Mouse (Mus musculus) heart, embryonic 11.5 days (tissue): ENCODE results near the gene Arl3. TPM values are rescaled to one million over a fixed set of nuclear protein-coding genes. Genes with fewer than 3 reads are reported as not detected.

Experiments used
- ATAC-seq: fragments of 200-750 bp; cut with Nextera tagmentation; replicated peaks from 2 replicates; pipeline ENCODE4 v1.8.0; 2017; ENCODE audit warnings: moderate library complexity; ENCODE audit not compliant: insufficient number of reproducible peaks, low FRiP score, low TSS enrichment
- H3K27ac ChIP-seq: fragments of 300-500 bp; sonication (generic); 2 replicates; pipeline ENCODE4 v1.5.1; 2014; ENCODE audit warnings: mild to moderate bottlenecking, low read depth, low read length
- H3K27me3 ChIP-seq: fragments of 300-500 bp; sonication (generic); 2 replicates; pipeline ENCODE4 v1.6.1; 2014; ENCODE audit warnings: mild to moderate bottlenecking, low read length, mixed read lengths; ENCODE audit not compliant: control insufficient read depth, insufficient read depth
- H3K36me3 ChIP-seq: fragments of 300-500 bp; sonication (generic); 2 replicates; pipeline ENCODE4 v1.6.1; 2014; ENCODE audit warnings: mild to moderate bottlenecking, low read length, moderate library complexity, mixed read lengths; ENCODE audit not compliant: control insufficient read depth, insufficient read depth
- H3K4me1 ChIP-seq: fragments of 300-500 bp; sonication (generic); 2 replicates; pipeline ENCODE4 v1.6.1; 2014; ENCODE audit warnings: low read length; ENCODE audit not compliant: control insufficient read depth, insufficient read depth
- H3K4me2 ChIP-seq: fragments of 300-500 bp; sonication (generic); 2 replicates; pipeline ENCODE4 v1.6.1; 2014; ENCODE audit warnings: mild to moderate bottlenecking, moderate library complexity
- H3K4me3 ChIP-seq: fragments of 300-500 bp; sonication (generic); 2 replicates; pipeline ENCODE4 v1.5.1; 2014; ENCODE audit warnings: low read depth, low read length
- H3K9ac ChIP-seq: fragments of 300-500 bp; sonication (generic); 2 replicates; pipeline ENCODE4 v1.6.1; 2014; ENCODE audit warnings: mild to moderate bottlenecking, low read depth, low read length, moderate library complexity
- H3K9me3 ChIP-seq: fragments of 300-500 bp; sonication (generic); replicated peaks from 2 replicates; pipeline ENCODE4 v1.6.1; 2016; ENCODE audit warnings: low read length; ENCODE audit not compliant: control insufficient read depth
- WGBS: fragments of 180-500 bp; shearing (Covaris S2); extraction: QIAGEN DNeasy Blood & Tissue Kit; methylation state at CpG from one replicate; pipeline ENCODE4 v1.1.7; 2014; ENCODE audit not compliant: insufficient replicate concordance; 5-methylcytosine and 5-hydroxymethylcytosine counted together
- polyA plus RNA-seq: library from polyadenylated mRNA; unstranded; fragments of >200 nt; fragmentation: Nextera tagmentation; extraction: Ambion mirVana; gene quantifications from 2 replicates; pipeline ENCODE4 v1.2.1, GENCODE M21; 2014

Gene Arl3
- polyA plus RNA-seq, 1 experiment from 2014 or later = 83.5 TPM

GRCm38 (mm10) chr19:46522433-46523044 is 50.5 kb downstream of the Arl3 start:
- H3K4me3 ChIP-seq = no peak overlapping the region
- H3K36me3 ChIP-seq = no peaks in the 10 kb centered on the region
- ATAC-seq = no peak
- H3K9ac ChIP-seq = no peak overlapping the region
- H3K27ac ChIP-seq = peak overlapping the region; percentile 32; the same call in 1 of the 2 replicates
- WGBS = 18% methylated on average over 15 of the region's 15 CpGs
- peak overlapping the region; percentile 5 for H3K4me2 ChIP-seq
- peaks cover 75% of the 10 kb centered on the region for H3K4me1 ChIP-seq
- no peaks in the 10 kb centered on the region for H3K9me3 ChIP-seq
- H3K27me3 ChIP-seq = no peaks in the 10 kb centered on the region

- Histone ChIP-seq H3K36me3 (no peaks in the 10 kb centered on the region; the same call in 1 of the 2 replicates), H3K9me3 (no peaks in the 10 kb centered on the region), H3K9ac (no peak overlapping the region), H3K27me3 (no peaks in the 10 kb centered on the region), H3K4me3 (no peak overlapping the region), H3K4me2 (no peak overlapping the region), H3K4me1 (peaks cover 70% of the 10 kb centered on the region), H3K27ac (no peak overlapping the region)
- no peak for ATAC-seq
These were observed 51.3 kb downstream of the Arl3 start for GRCm38 (mm10) chr19:46521698-46522097.

GRCm38 (mm10) chr19:46518828-46519621 is 54.0 kb downstream of the Arl3 start:
- Histone ChIP-seq H3K27ac (peak overlapping the region; percentile 57; the same call in 1 of the 2 replicates), H3K4me1 (peaks cover 46% of the 10 kb centered on the region), H3K4me3 (peak overlapping the region; percentile 30), H3K36me3 (peaks cover 22% of the 10 kb centered on the region), H3K4me2 (peak overlapping the region; percentile 69), H3K9me3 (no peaks in the 10 kb centered on the region), H3K27me3 (no peaks in the 10 kb centered on the region), H3K9ac (peak overlapping the region; percentile 61; the same call in 1 of the 2 replicates)
- 3% methylated on average over 5 of the region's 5 CpGs for WGBS
- no peak for ATAC-seq

GRCm38 (mm10) chr19:46518352-46518787 is 54.6 kb downstream of the Arl3 start:
- peak overlapping the region; percentile 61 for H3K9ac ChIP-seq
- H3K36me3 ChIP-seq = peaks cover 26% of the 10 kb centered on the region
- H3K27me3 ChIP-seq = no peaks in the 10 kb centered on the region
- peaks cover 39% of the 10 kb centered on the region for H3K4me1 ChIP-seq
- no peaks in the 10 kb centered on the region for H3K9me3 ChIP-seq
- peak overlapping the region; percentile 57 for H3K27ac ChIP-seq
- WGBS = 0% methylated on average over 12 of the region's 13 CpGs
- peak overlapping the region; percentile 69 for H3K4me2 ChIP-seq
- ATAC-seq = peak; percentile 24; the same call in 1 of the 2 replicates
- H3K4me3 ChIP-seq = peak overlapping the region; percentile 30

- 32% methylated on average over 11 of the region's 14 CpGs for WGBS
- Histone ChIP-seq H3K27ac (peak overlapping the region; percentile 57), H3K36me3 (peaks cover 30% of the 10 kb centered on the region), H3K4me3 (peak overlapping the region; percentile 30; the same call in 1 of the 2 replicates), H3K9ac (peak overlapping the region; percentile 61; the same call in 1 of the 2 replicates), H3K4me2 (peak overlapping the region; percentile 69), H3K4me1 (peaks cover 33% of the 10 kb centered on the region), H3K9me3 (no peaks in the 10 kb centered on the region), H3K27me3 (no peaks in the 10 kb centered on the region)
- peak; percentile 37; the same call in 1 of the 2 replicates for ATAC-seq
These were observed 55.3 kb downstream of the Arl3 start for GRCm38 (mm10) chr19:46517529-46518351.

DNA sequence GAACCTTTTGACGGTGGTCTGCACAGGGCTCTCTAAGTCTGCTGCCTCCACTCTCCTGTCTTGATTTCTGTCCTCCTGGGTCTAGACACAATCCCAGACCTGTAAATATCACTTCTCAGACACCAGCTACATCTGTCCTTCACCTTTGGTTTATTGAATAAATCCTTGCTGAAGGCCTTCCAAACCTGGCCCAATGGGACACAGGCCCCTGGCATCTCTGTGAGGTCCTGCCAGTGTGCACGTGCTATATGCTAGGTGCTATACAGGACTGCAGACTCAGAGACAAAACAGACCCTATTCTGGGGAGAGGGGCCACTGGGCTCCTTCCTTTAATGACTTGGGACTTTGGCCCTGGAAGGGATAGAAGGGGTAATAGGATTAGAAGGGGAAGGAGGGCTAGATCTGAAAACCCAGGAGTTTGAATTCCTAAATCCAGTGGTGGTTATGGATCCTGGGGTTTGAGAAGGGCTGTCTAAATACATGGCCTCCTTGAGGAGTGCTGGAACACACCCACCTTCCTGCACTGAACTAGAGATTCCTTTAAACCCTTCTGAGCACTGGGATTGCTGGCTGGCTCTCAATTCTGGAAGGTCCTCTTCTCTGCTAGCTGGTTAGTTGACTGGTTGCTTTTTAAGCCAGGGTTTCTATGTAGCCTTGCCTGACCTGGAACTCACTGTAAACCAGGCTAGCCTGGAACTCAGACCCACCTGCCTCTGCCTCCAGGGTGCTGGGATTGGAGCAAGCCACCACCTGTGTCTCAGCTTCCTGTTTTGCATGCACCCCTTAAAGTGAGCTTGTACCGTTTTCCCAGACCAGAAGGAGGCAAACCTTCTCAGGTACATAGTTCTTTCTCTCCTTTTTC is 56.1 kb downstream of the Arl3 start:
- Histone ChIP-seq H3K4me1 (peaks cover 26% of the 10 kb centered on the region), H3K36me3 (peaks cover 34% of the 10 kb centered on the region), H3K9me3 (no peaks in the 10 kb centered on the region), H3K27ac (no peak overlapping the region), H3K27me3 (no peaks in the 10 kb centered on the region), H3K4me3 (no peak overlapping the region), H3K4me2 (no peak overlapping the region), H3K9ac (no peak overlapping the region)
- WGBS = 55% methylated on average over 3 of the region's 3 CpGs
- ATAC-seq = no peak

DNA sequence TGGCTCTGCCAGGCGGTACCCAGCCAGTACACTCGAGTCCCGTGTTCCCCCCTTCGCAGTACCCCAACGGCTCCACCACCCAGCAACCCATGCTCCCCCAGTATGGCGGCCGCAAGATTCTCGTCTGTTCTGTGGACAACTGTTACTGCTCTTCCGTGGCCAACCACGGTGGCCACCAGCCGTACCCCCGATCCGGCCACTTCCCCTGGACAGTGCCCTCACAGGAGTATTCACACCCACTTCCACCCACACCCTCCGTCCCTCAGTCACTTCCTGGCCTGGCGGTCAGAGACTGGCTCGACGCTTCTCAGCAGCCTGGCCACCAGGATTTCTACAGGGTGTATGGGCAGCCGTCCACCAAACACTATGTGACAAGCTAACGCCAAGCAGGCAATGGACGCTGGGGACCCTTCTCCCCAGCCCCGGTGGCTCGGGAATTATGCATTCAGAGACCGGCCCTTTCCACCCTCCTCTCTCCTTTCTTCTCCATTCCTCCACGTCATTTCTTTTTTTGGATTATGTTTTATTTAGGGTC is 57.6 kb downstream of the Arl3 start:
- H3K36me3 ChIP-seq = peaks cover 34% of the 10 kb centered on the region

More for the DNA sequence above, 57.6 kb downstream of the Arl3 start:
- no peak overlapping the region for H3K27ac ChIP-seq
- H3K9me3 ChIP-seq = no peaks in the 10 kb centered on the region
- H3K27me3 ChIP-seq = no peaks in the 10 kb centered on the region
- no peak for ATAC-seq
- 90% methylated on average over 24 of the region's 24 CpGs for WGBS
- peaks cover 30% of the 10 kb centered on the region for H3K4me1 ChIP-seq
- H3K4me3 ChIP-seq = no peak overlapping the region
- H3K9ac ChIP-seq = no peak overlapping the region
- no peak overlapping the region for H3K4me2 ChIP-seq
